Mouse (Mus musculus) megakaryocyte progenitor cell, adult 5-6 weeks (primary cell): Measurements from ENCODE around the gene Arhgef25. TPM values are rescaled to one million over a fixed set of nuclear protein-coding genes. Genes with fewer than 3 reads are reported as not detected.
"Not testable (repeated sequence)": the region's sequence is repeated elsewhere in the genome, so short reads cannot be mapped to it uniquely, and the experiment has no call there.

Source experiments
- ATAC-seq: replicated peaks from 2 replicates; pipeline ENCODE4 v1.8.0; 2016; ENCODE audit warnings: mild to moderate bottlenecking, moderate TSS enrichment, inconsistent platforms; ENCODE audit not compliant: poor library complexity
- total RNA-seq, 2 experiments: library from RNA; stranded (forward) in 1 of 2; stranded (reverse) in 1 of 2; fragments of 157-497, 149-512 nt in 1 of 2; fragments of 200-1000 nt in 1 of 2; gene quantifications; 2 replicates each; pipeline versions ENCODE4 v1.2.3 to v1.2.4; 2015 to 2017

Gene Arhgef25
- total RNA-seq, 2 experiments from 2014 or later, result 3.1 to 5.3 TPM

DNA sequence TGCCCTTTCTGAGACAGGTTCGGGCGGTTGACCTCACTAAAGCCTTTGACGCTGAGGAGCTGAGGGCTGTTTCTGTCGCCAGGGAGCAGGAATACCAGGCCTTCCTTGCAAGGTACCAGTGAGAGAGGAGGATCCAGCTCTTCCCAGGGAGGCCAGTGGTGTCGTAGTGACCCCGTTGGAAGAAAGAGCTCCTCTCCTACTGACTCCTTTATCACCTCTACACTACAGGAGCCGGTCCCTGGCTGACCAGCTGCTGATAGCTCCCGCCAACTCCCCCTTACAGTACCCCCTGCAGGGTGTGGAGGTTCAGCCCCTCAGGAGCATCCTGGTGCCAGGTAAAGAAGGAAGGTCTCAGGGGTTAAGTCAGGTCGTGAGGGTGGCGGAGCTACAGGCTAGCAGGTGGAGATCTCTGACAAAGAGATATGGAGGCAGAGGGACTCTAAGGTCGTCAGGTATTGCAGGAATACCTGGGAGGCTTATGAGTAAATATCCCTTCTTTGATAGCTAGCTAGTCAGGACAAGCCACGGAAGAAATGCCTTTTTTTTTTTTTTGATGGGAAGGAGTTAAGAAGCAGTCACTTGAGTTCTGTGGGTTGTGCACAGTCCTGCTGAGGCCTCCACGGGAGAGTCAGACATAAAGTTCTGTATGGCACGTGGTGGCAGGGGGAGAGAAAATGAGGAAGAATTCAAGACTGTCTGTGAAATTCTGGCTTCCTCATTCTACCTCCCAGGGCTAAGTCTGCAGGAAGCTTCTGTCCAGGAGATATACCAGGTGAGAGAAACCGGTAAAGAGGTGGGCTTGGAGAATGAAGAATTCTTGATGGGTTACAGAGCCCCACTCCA is 22.9 kb downstream of the Arhgef25 start:
- ATAC-seq, result no peak

DNA sequence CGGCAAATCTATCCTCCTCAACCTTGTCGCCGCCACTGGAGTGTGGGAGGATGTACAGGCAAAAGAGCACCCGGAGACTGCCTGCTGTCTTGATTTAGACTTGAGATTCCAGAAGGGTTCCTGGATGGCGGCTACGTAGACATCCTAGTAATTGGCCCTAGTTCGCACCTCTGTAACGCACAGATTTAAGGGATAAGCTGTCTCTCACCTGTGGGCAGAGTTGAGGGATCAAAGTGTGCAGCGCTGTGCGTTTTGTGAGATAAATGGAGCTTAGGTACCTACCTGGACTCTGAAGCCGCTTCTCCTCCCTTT is 23.5 kb downstream of the Arhgef25 start:
- ATAC-seq, result no peak

DNA sequence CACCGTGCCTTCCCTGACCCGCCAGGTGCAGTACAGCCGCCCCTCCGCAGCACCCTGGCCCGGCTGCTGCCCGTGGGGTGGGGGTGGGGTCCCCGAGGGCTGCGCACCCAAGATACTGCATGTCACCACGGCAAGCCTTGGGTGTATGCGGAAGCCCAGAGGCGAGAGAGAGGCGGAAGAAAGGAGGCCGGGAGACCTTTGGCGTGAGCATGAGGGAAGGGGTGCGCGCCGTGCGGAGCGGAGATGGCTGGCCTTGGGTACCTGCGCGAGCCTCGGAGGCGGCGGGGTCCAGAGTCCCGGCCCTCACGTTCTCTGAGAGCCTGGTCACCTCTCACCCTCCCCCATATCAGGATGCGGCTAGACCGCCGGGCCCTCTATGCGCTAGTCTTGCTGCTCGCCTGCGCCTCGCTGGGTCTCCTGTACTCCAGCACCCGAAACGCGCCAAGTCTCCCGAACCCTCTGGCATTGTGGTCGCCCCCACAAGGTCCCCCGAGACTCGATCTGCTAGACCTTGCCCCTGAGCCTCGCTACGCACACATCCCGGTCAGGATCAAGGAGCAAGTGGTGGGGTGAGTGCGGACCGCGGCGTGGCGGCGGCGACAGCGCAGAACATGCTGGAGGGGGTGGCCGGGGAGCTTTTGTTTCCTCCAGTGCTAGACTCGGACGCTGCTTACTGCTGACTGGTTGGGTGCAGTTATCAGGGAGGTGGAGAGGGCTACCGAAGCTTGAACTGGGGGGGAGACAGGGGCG is 24.1 kb downstream of the Arhgef25 start:
- ATAC-seq, result peak; percentile 40

GRCm38 (mm10) chr10:127165354-127165653 is 24.6 kb downstream of the Arhgef25 start:
- no peak for ATAC-seq

DNA sequence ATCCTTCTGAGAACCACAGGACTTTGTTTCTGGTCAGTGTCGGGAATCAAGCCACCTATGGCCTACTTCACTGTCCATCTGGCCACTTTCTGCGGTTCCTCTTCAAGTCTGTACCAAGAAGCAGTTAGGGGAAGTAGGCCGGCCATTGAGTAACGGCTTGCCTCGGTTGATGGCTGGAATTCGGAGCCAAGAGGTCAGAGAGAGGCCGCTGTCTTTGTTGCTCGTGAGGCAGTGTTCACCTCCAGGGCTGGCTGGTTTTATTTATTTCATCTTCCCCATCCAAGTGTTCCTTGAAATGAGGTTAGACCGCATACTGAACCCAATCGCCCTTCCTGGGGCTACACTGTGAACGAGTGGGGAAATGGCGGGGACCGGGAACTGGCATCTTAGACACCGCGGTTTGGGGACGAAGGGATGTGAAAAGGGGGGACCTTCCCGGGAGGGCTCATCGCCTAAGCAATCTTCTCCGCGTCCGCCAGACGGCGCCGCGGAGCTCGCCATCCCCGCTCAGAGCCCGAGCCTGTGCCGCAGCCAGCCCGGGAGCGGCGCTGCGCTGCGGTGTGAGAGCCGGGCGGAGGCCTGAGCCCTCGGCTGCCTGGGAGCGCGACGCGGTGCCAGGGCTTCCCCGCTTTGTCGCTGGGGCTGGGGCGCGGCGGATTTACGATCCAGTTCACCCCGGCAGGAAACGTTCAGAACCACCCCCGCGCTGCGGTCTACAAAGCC is 25.1 kb downstream of the Arhgef25 start, which contains the start of gene B4galnt1:
B4galnt1 (plus strand) TSS at position 595 of the 723 bp plus-strand sequence.
- ATAC-seq, result peak; percentile 63

DNA sequence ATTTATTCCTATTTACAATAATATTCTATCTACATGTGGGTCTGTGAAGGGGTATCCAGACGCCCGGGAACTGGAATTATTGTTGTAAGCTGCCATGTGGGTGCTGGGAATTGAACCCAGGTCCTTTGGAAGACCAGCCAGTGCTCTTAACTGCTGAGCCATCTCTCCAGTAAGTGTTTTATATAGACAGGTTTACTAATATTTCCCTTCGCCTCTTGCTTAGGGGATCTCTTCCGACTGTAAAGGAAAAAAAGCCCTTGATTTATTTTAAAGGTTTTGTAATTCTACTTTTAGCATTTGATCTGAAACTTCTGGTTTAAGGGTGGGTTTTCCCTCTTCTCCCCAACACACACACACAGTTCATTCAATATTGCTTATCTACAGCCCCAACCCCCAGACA is 25.7 kb downstream of the Arhgef25 start:
- no peak for ATAC-seq

GRCm38 (mm10) chr10:127162771-127163261 is 27.1 kb downstream of the Arhgef25 start:
- peak; percentile 33 for ATAC-seq

DNA sequence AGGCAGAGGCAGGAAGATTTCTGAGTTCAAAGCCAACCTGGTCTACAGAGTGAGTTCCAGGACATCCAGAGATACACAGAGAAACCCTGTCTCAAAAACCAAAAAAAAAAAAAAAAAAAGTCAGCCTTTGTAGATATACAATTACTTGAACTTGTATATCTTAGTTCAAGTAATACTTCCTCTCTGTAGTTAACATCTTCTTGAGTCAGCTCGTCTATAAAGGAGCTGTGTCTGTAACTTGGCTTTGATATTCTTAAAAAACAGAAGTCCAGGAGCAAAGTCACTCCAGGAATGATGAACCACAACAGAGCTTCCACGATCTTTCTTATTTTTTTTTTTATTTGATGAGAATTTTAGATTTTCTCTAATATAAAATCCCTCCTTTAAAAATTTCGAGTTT is 29.2 kb downstream of the Arhgef25 start:
- ATAC-seq, result no peak

DNA sequence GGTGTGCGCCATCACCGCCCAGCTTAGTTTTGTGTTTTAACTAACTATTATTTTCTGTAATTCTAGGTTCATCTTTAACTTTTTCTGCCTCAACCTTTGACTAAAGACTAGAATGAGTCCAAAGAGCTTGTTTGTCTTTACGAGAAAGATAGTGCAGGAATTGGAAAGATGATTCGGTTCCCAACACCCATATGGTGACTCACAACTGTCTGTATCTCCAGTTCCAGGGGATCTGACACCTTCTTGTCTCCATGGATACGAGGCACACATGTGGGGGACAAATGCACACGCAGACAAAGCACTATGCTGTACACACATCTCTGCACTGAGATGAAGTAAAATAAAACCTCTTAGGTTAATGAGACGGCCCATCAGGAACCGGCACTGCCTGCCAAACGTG is 29.8 kb downstream of the Arhgef25 start:
- ATAC-seq, result no peak

GRCm38 (mm10) chr10:127158471-127158870 is 31.4 kb downstream of the Arhgef25 start:
- ATAC-seq, result no peak

DNA sequence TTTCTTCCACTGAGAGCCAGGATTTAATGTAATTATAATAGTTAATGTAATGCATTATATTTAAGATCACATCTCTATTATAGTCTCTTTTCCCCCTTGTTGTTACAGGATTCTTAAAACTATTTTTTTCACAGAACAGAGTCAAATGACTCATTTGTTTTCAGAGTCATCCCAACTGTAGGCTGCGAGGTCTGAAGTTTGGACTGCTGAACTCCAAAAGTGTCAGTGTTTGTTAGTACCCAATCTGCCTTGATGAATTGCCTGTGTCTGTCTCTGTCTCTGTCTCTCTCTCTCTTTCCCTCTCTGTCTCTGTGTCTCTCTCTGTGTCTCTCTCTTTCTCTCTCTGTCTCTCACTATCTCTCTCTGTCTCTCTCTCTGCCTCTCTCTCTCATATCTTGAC is 33.4 kb downstream of the Arhgef25 start:
- ATAC-seq, result no peak

- no peak for ATAC-seq
Measured at GRCm38 (mm10) chr10:127156089-127156488, 33.8 kb downstream of the Arhgef25 start.

- ATAC-seq, result no peak
Measured at GRCm38 (mm10) chr10:127154652-127155051, 35.2 kb downstream of the Arhgef25 start.

GRCm38 (mm10) chr10:127154241-127154640 is 35.6 kb downstream of the Arhgef25 start:
- ATAC-seq, result no peak

DNA sequence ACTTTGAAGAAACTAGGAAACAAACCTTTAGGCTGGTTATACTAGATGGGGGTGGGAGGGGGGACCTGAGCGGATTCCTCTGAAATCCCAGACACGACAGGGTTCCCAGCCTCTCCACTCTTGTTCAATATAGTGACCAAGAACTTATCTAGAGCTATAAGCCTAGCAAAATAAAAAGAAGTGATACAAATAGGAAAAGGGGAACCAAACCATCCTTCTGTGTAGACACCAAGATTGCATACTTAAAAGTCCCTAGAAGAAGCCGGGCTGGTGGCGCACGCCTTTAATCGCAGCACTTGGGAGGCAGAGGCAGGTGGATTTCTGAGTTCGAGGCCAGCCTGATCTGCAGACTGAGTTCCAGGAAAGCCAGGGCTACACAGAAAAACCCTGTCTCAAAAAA is 36.6 kb downstream of the Arhgef25 start:
- ATAC-seq, result no peak

- not testable (repeated sequence) for ATAC-seq
Measured at GRCm38 (mm10) chr10:127152556-127152955, 37.3 kb downstream of the Arhgef25 start.

GRCm38 (mm10) chr10:127151233-127151632 is 38.6 kb downstream of the Arhgef25 start:
- not testable (repeated sequence) for ATAC-seq

DNA sequence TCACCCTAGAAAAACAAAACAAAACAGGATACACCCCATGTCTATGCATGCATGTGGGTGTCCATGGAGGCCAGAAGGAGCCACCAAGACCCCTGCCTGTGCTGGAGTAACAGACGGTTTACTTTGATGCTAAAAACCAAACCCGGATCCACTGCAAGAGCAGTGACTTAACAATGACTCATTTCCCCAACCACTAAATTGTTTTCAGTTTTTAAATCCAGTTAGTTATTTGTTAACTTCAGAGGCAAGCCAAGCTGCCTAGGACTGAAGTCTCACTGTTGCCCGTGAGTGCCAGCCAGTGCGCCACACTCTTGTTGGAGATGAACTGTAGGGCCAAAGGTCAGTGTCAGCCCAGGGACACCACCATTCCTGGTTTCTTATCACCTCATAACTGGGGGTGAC is 39.4 kb downstream of the Arhgef25 start:
- peak; percentile 37; the same call in 1 of the 2 replicates for ATAC-seq

GRCm38 (mm10) chr10:127147135-127147534 is 42.7 kb downstream of the Arhgef25 start:
- no peak for ATAC-seq

- ATAC-seq, result no peak
Measured at GRCm38 (mm10) chr10:127145303-127145702, 44.6 kb downstream of the Arhgef25 start.

DNA sequence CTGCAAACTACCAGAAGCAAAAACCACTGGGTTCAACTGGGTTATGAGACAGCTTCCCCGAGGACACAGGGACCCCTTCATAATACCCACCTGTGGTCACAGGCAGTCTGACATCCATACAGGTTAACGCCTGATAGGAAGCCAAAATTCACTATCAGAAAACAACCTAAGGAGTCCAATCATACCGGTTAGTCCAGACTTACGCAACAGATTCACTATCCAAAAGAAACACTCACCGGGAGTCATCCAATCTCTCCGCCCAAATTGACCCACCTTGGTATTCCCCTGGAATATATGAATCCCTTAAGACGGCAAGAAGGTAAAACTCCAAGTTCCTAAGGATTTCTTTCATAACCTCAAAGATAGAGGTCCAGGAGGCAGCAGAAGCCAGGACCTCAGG is 45.3 kb downstream of the Arhgef25 start:
- no peak for ATAC-seq
